In genomic region chr4:53826641-53827248, GRCm38 (mm10) we compare ENCODE assay signal across 8 mouse cellular contexts. TPM values are rescaled to one million over a fixed set of nuclear protein-coding genes. Genes with fewer than 3 reads are reported as not detected.
A peak's percentile ranks its signal among the peaks of the same experiment; 100 is the strongest.
DNase-seq lines count a peak whose midpoint lies in the region; ATAC-seq and TF ChIP-seq lines count a peak whose summit lies in the region.

No protein-coding gene starts in this region.

- H3K9me3 ChIP-seq in heart, postnatal 0 days (replicated peaks; ENCODE audit: control insufficient read depth, low read length) = no peaks in the 10 kb centered on the region

- H3K27ac ChIP-seq in heart, postnatal 0 days (ENCODE audit: low read depth) = peak overlapping the region; percentile 67; the same call in 1 of the 2 replicates
- peak overlapping the region; percentile 63 for H3K27ac ChIP-seq in macrophage

- intact Hi-C loops in heart, postnatal 14 days (cut with DNase I) = loop anchor here (5.0 kb wide), 1 partner anchor 49 kb away; the partner anchor contains the start of gene Tal2

- TF ChIP-seq EP300 in heart, postnatal 0 days (IDR thresholded peaks at IDR 0.05; ENCODE audit: low read depth) = no peak

- 4% methylated on average over 11 of the region's 11 CpGs for WGBS in heart, postnatal 0 days
- WGBS in macrophage (ENCODE audit: missing documents) = 4% methylated on average over 11 of the region's 11 CpGs

- peak overlapping the region; percentile 92 for H3K4me2 ChIP-seq in heart, postnatal 0 days (ENCODE audit: low read depth, low read length)

- TF ChIP-seq CTCF in heart, postnatal 0 days (IDR thresholded peaks at IDR 0.05; ENCODE audit: low read depth) = no peak

- no peaks in the 10 kb centered on the region; the same call in 1 of the 2 replicates for H3K4me1 ChIP-seq in heart, postnatal 0 days (ENCODE audit: control insufficient read depth, insufficient read depth)

- no peak for ATAC-seq in heart, postnatal 0 days (ENCODE audit: insufficient read depth, low read depth)
- ATAC-seq in cerebellum, adult (ENCODE audit: insufficient number of reproducible peaks, low FRiP score, low TSS enrichment) = no peak

- no peaks in the 10 kb centered on the region for H3K27me3 ChIP-seq in heart, postnatal 0 days (ENCODE audit: control insufficient read depth, insufficient read depth, low read length)

- peak overlapping the region; percentile 97 for H3K4me3 ChIP-seq in heart, postnatal 0 days (ENCODE audit: low read depth, low read length)
- peak overlapping the region; percentile 81 for H3K4me3 ChIP-seq in macrophage (ENCODE audit: inconsistent target)

- peaks cover 57% of the 10 kb centered on the region for H3K79me2 ChIP-seq in macrophage (ENCODE audit: inconsistent target)

- DNase-seq in heart, adult 18-20 months = peak; percentile 15 to 37
- no peak for DNase-seq in heart, postnatal 14 days
- peak; percentile 16 for DNase-seq in adipocyte (ENCODE audit: low spot score)
- DNase-seq in heart, postnatal 0 days (ENCODE audit: low spot score) = no peak
- no peak for DNase-seq in cerebellum, postnatal 36 days
- no peak for DNase-seq in embryo, embryonic 11 days

- no peaks in the 10 kb centered on the region for H3K36me3 ChIP-seq in heart, postnatal 0 days (replicated peaks; ENCODE audit: control insufficient read depth, insufficient read depth, low read length)
- H3K36me3 ChIP-seq in macrophage (ENCODE audit: inconsistent target) = no peaks in the 10 kb centered on the region

- peak overlapping the region; percentile 79 for H3K9ac ChIP-seq in heart, postnatal 0 days (replicated peaks; ENCODE audit: low read depth, low read length)

RNA-seq across cellular contexts. Expression of gene Tmem38b, which starts 0.9 kb away (rescaled TPM):
- 10 to 100 TPM; 21.8 to 23.4 TPM for total RNA-seq in heart, adult 18-20 months (2021)
- total RNA-seq in heart, postnatal 14 days (2021) = 10 to 100 TPM; 13.9 to 17.0 TPM
- total RNA-seq in heart, postnatal 0 days (2014; rRNA removed; ENCODE audit: low replicate concordance) = 2.0 and 2.7 TPM in 2 replicates
- polyA plus RNA-seq in heart, postnatal 0 days (2015; fragmentation: Nextera tagmentation; extraction: Ambion mirVana) = 10.3 and 10.4 TPM in 2 replicates
- 100 to 1,000 TPM in 4 of 26 experiments, 10 to 100 TPM in 22; 18.4 to 127 (median 40.2) TPM for total RNA-seq in macrophage (2018; cell fraction: chromatin; rRNA removed)
- total RNA-seq in macrophage (2018; cell fraction: cytosol; rRNA removed) = 10 to 100 TPM; 17.6 to 34.3 (median 21.6) TPM
- total RNA-seq in macrophage (2018; cell fraction: nucleus; rRNA removed) = 100 to 1,000 TPM in 1 of 26 experiments, 10 to 100 TPM in 25; 30.7 to 102 (median 47.9) TPM
- polyA plus RNA-seq in macrophage (2018) = 14.8 to 24.8 TPM (median 19.4 TPM) in 3 replicates

RNA-seq across cellular contexts. Expression of gene Tal2, which starts 47.2 kb away (rescaled TPM):
- total RNA-seq in heart, adult 18-20 months (2021) = under 1 TPM in 1 of 2 experiments, not detected in 1; 0.15 TPM
- total RNA-seq in heart, postnatal 14 days (2021) = under 1 TPM; 0.07 to 0.12 TPM
- total RNA-seq in heart, postnatal 0 days (2014; rRNA removed; ENCODE audit: low replicate concordance) = 0.12 TPM in 1 of 2 replicates, not detected in the other
- polyA plus RNA-seq in heart, postnatal 0 days (2015; fragmentation: Nextera tagmentation; extraction: Ambion mirVana) = 0.04 TPM in 1 of 2 replicates, not detected in the other
- total RNA-seq in macrophage (2018; cell fraction: chromatin; rRNA removed) = under 1 TPM in 9 of 26 experiments, not detected in 17; 0.19 to 0.66 (median 0.28) TPM
- under 1 TPM; 0.04 to 0.30 (median 0.13) TPM for total RNA-seq in macrophage (2018; cell fraction: cytosol; rRNA removed)
- under 1 TPM in 19 of 26 experiments, not detected in 7; 0.17 to 0.69 (median 0.30) TPM for total RNA-seq in macrophage (2018; cell fraction: nucleus; rRNA removed)
- polyA plus RNA-seq in macrophage (2018) = 0.06 to 0.18 TPM (median 0.15 TPM) in 3 replicates

Comparison
In these comparisons a context has a peak if more than half of its experiments do, and no peak if none do; other contexts are left out.
1. DNase-seq: peak in heart, adult 18-20 months (2 of 2) and adipocyte (single experiment); none in heart, postnatal 14 days (0 of 2), heart, postnatal 0 days (single experiment), cerebellum, postnatal 36 days (0 of 2) and embryo, embryonic 11 days (single experiment).